Mouse (Mus musculus) WW6 (cell line): ENCODE data around the gene Tmed8.
"Not testable (repeated sequence)": the region's sequence is repeated elsewhere in the genome, so short reads cannot be mapped to it uniquely, and the experiment has no call there.

Experiments used
- DNase-seq: peaks from one replicate; pipeline ENCODE4 v3.0.0-alpha.2; 2013; ENCODE audit warnings: low read depth, low spot score

Tmed8 gene

DNA sequence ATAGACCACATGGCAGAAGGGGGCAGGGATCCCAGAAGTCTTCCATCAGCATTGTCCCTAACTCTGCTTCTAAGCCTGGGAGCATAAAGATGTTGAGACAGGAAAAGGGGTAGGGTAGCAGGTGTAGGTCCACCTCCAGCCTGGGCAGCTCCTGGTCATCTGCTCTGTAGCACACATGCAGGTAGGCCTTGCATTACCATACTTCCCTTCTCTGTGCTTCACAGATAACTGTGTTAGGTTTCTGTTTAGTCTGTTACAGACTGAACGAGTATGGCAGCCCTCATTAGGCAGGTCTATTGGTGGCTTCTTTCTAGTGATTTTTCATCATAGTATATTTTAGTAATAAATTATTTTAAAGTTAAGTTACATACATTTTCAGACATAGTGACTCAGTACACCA, 39.9 kb downstream of the Tmed8 start:
- no peak for DNase-seq

DNA sequence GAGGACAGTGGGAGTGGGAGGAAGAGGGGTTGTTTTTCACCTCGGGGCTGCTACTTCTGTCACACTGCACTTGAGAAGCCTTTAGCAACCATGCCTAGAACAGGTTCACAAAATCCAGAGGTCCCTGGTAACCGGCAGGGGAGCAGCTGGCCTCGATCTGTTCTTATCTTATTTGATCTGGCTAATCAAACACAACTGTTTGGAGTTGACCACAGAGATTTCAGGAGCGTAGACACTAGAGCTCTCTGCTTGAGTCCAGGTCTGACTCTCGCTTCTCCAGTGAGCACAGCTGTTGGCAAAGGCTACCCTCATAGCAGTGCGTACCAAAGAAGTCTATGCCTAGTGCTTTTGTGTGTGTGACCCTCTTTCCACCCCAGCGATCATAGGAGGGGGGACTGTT, 42.2 kb downstream of the Tmed8 start:
- DNase-seq: no peak

DNA sequence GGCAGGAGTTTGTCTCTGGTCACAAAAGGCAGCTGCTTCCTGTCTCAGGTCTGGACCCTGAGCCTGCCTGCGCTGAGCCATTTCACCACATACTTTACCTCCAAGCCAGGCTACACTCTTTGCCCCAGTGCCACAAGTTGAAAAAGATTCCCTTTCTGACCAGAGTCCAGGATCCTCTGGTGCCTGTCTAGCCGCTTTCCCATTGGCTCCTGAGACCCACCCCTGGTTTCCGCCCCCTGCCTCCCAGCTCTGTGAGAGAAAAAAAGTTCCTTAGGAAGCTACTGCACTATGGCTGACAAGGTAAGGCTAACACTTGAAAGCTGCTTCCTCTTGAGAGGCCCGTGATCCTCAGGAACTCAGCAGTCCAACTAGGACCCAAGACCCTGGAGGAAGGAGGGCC, 42.9 kb downstream of the Tmed8 start:
- DNase-seq: no peak

DNA sequence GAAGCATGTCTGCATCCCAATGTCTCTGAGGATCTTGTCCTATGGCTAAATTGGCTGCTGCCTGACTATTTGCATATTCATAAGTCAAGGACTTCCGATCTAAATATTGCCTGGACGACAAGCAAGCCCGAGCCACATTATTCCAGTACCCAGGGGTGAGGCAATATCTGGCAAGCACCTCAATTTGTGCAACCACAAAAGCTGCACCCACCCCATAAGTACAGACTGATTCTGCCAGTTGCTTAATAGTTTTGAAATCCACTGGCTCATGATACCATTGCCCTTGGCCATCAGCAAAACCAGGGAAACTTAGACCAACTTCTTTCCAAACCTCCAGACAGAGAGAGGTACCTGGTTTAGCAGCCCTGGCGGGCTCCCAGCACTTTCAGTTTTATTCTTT, 45.8 kb downstream of the Tmed8 start:
- DNase-seq: not testable (repeated sequence)

DNA sequence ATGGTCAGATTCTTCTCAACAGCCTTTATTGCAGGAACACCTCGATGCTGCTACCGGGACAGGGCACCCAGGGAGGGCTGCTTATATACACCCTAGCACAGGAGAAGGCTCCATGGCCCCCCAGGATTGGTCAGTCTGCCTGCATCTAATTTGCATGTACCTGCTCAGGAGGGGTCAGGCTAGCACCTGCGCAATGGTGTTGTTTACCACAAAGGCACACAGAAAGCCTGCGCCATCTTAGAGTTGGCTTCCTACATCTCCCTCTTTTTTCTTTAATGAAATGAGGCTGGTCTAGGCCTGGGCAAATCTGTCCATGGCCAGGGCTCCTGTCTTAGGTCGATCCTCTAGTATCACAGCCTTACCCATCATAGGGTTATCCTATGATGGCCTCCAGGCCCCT, 50.8 kb downstream of the Tmed8 start:
- no peak for DNase-seq

DNA sequence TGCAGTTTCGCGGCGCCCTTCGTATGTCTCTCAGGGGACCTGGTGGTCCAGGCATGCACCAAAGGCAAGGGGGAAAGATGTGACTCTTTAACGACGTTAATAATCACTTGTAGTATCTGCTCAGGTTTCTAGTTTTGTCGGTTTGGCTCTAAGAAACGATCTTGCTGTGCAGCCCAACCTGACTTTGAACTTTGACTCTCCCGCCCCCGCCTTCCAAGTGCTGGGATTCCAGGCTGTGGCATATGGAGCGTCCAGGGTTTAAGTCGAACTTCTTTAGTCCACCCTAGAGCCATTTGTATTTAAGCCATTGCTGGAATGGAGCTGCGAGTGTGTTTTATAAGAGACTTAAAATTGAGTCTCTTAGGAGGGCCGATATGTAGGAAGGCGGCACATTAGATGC, 52.1 kb downstream of the Tmed8 start:
- DNase-seq: no peak

DNA sequence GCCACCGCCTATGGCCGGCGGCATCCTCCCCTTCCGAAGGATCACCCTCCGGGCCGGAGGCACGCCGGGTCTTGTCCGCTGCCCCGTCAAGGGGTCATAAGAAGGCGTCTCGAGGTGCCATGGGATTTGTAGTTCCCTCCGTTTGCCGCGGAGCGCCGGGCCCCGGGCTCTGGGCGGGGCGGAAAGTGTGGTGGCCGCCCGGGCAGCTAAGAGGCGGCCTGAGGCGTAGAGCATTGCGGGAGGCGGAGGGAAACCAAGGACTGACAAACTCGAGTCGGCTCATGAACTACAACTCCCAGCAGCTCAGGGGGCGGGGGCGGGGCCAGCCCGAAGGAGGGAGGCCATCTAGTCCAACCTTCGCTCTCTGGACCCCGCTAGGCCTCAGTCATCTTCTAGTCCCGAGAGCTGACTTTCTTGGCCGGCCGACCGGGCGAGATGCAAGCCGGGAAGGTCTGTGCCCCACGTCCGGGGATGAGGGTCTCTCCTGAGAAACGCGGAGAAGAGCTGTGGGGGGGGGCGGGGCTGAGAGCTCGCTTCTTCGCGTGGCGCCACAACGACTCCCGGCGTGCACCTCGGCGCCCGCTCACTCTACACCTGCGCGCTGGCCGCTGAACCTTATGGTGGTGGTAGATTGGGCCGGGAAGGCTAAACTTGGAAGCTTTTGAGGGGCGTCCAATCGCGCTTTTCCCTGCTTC, 52.7 kb downstream of the Tmed8 start, which contains the start of gene Pomt2:
Pomt2 (minus strand) TSS at position 574 of the 695 bp plus-strand sequence.
- peak; percentile 91 for DNase-seq

DNA sequence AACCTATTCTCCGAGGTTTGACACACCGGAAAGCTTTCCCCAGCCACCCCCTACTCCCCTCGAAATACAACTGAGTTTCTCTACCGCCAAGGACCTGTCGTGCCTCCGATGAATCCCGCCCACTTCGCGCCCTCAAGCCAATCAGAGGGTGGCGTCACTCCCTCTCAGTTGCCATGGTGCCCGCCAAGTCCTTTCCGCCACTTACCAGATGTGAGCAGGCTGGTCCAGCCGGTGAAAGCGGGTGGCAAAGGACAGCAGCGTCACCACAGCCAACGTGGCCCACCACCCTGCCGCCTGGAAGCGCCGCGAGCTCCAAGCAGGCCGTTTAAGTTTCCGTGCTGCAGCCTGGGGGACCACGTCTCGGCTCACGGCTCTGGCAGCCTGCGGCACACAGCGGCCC, 53.3 kb downstream of the Tmed8 start, which contains the start of gene Gstz1:
Gstz1 (plus strand) TSS at position 200 of the 400 bp plus-strand sequence.
- peak; percentile 72 for DNase-seq

DNA sequence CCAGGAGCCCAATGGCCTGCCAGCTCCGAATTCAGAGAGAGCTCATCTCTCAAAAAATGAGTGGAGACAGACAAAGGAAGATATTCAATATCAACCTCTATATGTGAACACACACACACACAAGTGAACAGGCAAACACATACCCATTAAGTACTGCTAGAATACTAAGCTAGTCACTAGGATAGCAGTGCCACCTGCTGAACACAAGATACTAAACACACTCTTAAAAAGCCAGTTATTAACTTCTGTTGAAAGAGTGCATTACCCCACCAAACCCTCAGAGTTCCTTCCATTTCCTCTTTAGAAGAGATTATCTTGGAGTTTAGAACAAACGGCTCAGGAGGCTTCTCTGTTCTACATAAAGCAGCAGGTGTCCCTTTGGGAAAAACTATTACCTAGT, 58.1 kb downstream of the Tmed8 start:
- no peak for DNase-seq

DNA sequence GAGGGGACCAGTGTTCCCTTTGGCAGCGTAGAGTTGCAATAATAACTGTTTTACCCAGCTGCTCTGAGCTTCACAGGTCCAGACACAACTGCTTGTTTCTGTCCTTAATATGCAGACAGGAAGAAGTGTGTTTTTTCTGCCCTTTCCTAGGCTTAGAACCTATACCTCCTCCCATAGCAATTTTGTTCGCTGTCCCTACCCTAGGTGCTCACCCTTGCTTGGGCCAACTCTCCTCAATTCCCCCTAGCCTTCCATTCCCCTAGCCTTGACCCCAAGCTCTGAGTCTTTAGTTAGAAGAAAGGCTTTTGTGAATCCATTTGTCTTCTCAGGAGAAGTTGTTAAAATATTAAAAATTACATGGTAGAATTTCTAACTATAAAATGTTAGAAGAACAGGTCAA, 61.5 kb downstream of the Tmed8 start:
- DNase-seq: no peak

DNA sequence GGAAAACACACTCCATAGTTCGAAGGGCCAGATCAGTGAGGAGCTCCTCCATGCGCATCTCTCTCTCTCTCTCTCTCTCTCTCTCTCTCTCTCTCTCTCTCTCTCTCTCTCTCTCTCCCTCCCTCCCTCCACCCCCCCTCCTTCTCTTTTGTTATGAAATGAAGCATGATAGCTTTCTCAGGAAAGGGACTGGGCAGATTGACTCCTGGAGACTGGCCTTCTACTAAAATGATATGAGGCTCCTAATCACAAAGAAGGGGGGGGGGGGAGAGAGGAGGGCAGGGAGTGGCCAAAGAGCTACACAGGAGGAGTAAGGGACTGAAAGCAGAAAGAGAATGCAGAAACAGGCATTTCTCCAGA, 61.9 kb downstream of the Tmed8 start:
- no peak for DNase-seq

DNA sequence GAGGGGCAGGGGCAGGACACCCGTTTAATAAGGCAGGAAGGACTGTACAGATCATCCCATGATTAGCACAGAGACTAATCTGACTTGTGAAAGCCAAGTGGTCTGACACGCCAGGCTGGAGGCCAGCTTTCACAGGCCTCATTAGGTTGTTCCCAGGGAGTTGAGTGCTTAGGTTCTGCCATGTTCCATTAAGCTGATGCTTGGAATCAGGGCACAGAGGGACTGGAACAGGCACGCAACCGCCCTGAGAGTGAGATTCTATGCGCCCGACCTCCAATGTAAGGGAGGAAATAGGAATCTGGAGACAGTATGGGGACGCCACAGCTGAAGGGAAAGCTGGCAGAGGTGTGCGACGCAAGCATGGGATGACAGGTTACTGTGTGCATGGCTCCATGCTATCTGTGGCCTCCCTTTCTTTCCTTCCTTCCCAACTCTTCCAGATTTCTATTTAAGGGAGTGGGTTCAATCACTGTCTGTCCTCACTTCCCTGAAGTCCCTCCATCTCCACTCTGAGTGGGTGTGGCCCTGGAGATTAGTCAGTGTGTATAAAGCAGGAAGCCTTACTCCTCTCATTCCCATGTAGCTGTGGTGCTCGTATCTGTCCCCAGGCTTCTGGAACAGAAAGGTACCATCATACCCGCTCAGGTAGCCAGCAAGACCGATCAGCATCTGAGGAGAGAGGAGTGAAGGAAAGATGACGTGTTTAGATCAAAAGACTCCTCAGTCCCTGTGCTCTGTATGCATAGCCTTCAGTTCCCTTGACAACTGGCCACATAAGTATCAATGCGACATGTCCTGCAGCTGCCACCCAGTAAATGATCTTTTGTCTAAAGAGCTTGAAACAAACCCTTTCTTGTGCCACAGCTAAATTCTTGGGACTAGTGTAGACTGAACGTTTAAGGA, 62.6 kb downstream of the Tmed8 start:
- no peak for DNase-seq

DNA sequence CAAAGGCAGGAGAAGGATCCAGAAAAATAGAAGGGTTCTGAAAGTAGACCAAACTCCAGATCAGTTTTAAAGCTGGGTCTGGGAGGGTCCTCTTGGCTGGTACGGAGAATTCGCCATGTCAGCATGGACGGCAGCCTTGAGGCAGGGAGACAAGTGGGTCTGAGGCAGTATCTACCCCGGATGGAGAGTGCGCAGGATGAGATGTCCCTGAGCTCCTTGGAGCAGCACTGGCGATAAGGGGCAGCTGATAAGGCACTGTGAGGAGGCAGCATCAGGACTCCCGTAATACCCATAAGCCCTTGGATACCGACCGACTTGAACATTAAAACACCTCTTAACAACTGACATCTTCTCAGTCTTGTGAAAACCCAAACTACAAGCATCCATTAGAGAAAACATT, 67.5 kb downstream of the Tmed8 start:
- no peak for DNase-seq

DNA sequence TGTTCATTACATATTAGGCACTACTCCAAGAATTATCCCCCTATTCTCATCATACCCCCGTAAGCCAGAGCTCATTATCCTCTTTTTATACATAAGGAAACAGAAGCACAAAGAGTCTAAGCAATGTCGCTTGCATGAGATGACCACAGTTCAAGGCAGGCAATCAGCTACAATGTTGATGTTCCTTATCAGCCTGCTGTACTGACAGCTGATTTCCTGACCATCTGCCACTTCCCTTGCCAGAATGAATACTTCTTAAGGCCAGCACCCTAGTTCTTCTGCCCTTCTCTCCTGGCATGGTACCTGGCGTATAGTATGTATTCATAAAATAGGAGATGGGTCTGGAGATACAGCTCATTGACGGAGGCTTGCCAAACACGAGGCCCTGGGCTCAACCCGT, 68.0 kb downstream of the Tmed8 start:
- no peak for DNase-seq

DNA sequence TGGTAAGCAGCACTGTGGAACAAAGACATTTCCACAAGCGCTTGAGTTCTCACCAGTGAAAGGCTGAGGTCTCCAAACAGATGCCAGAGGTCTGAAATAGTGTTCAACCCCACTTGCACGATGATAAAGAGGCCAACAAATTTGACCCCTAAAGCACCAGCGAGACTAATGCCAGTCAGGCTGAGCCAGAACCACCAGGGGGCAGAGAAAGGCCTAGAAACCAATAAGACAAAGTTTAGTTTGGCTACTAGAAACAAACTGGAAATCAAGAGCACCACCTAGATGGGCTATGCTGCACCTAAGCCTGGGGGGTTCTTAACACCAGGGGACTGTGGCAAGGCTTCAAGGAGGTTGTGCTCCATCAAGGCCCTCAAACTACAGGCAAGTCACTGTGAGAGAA, 68.6 kb downstream of the Tmed8 start:
- DNase-seq: no peak

DNA sequence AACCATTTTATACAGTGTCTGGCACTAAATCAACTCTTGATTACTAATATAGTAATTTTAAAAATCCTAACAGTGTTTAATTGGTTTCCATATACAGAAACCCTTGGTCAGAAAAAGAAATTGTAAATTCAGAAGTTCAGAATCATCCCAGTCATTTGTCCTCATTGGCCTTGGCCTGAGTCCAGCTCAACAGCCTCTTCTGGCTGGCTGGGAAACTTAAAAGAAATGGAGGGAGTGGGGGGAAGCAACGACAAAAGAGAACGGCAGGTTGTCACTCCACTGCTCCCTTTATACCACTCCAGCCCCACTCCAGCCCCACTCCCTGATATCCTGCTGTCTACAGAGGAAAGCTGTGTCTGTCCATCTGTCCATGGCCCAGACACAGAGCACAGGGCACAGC, 69.1 kb downstream of the Tmed8 start:
- DNase-seq: no peak

DNA sequence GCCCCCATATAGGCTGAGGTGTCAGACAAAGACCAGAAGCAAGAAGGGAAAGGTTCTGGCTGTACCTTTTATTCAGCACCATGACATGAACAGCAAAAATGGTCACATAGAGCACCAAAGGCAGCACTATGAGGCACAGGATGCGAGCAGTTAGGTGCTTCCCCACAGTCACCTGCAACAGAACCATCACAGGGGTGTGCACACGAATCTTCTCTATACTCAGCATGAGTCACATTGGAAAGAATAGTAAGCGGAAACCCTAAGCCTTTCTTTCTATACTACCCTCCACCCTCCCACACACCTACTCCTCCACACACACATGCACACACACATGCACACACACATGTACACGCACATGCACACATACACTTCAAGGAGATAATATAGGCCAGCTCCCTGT, 70.0 kb downstream of the Tmed8 start:
- DNase-seq: no peak

DNA sequence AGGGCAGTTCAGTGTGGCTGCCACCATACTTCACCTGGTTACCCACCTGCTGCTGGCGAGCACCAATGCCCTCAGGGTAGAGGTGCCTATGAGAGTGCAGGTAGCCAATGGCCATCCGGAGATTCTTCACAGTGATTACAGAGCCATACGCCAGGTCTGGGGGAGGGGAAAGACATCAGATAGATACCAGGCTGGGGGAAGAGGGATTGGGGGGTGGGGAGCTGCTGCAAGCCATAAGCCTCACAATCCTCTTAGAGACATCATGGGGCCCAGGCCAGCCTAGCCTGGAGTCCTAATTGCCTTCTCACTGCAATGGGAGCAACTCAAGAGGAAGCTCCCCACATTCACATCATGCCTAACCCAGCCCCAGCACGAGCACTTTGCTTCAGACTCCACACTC, 73.0 kb downstream of the Tmed8 start:
- DNase-seq: no peak

DNA sequence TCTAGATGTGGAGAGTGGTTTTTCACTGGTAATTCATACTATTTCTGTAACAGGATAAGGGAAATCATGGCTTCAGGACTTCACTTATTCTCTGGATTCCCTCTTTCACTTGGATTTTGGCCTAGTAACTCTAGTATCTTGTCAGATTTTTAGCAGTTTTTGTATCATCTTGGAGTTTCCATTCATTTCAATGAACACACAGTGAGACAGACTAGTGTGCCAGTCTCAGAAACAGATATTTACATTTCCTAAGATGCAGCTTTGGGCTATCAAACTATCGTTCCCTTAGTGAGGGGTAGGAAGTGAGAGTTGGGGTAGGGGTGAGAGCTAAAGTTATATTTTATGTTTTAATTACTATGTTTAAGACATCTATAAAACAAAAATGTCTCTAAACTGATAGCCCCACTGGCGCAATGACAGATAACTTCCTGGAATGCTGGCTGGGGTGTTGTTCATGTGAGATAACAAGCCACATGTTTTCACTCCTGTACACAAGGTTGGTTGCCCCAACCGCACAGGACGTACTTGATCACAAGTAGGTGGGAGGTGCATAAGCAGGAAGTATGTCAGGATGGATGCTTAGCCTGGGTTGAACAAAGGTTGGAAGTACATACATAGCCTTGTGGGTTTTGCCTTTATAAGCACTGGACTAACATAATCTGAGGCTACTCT, 78.2 kb downstream of the Tmed8 start:
- DNase-seq: no peak
